Mouse (Mus musculus) adrenal gland, adult 18-20 months (tissue): Measurements from ENCODE around the gene Cfd. TPM values are rescaled to one million over a fixed set of nuclear protein-coding genes. Genes with fewer than 3 reads are reported as not detected.

Source experiments
- DNase-seq, 2 experiments: peaks; one replicate each; pipeline ENCODE4 v3.0.0; 2021 to 2022; ENCODE audit warnings: low spot score in 2 of 2
- long read RNA-seq, 2 experiments: library from polyadenylated mRNA; stranded (forward); transcript quantifications; one replicate each; pipeline ENCODE4 v2.0.0; 2021
- total RNA-seq, 2 experiments: library from RNA; stranded (reverse); gene quantifications; 1 replicate in 1 of 2; 2 replicates in 1 of 2; pipeline ENCODE4 v1.2.3; 2021

Gene Cfd
- total RNA-seq: 1,000 to 10,000 TPM; 1,757 to 2,495 TPM
- long read RNA-seq, experiment 1, transcript Cfd-202 (5 exons, 871 nt): major isoform, 265 of 548 reads
- long read RNA-seq, experiment 1, transcript Cfd-201 (5 exons, 922 nt): minor isoform, 264 of 548 reads
- long read RNA-seq, experiment 1, partial matches to known transcripts: 11 of 548 reads
- long read RNA-seq, experiment 1, other reads (novel, unspliced or antisense): 8 of 548 reads
- long read RNA-seq, experiment 2, transcript Cfd-201 (5 exons, 922 nt): minor isoform, 1,347 of 3,147 reads
- long read RNA-seq, experiment 2, transcript Cfd-202 (5 exons, 871 nt): major isoform, 1,516 of 3,147 reads
- long read RNA-seq, experiment 2, partial matches to known transcripts: 225 of 3,147 reads
- long read RNA-seq, experiment 2, other reads (novel, unspliced or antisense): 59 of 3,147 reads

GRCm38 (mm10) chr10:79890670-79891069 is at the start of gene Cfd:
Gene Cfd, plus strand, starts transcription at chr10:79890853.
- no peak for DNase-seq

GRCm38 (mm10) chr10:79842322-79842721 is 48.3 kb upstream of the Cfd start:
- no peak for DNase-seq

- DNase-seq: no peak
These were observed 47.2 kb upstream of the Cfd start for GRCm38 (mm10) chr10:79843476-79843875.

GRCm38 (mm10) chr10:79846553-79846952 is 44.1 kb upstream of the Cfd start:
- DNase-seq: no peak

- DNase-seq: no peak
These were observed 40.6 kb upstream of the Cfd start for GRCm38 (mm10) chr10:79849941-79850628.

GRCm38 (mm10) chr10:79851653-79852052 is 39.0 kb upstream of the Cfd start:
- DNase-seq: no peak

GRCm38 (mm10) chr10:79852107-79852789 is 38.4 kb upstream of the Cfd start:
- peak in 1 of 2 experiments; percentile 29 for DNase-seq

- DNase-seq: peak in 1 of 2 experiments; percentile 26
These were observed 37.8 kb upstream of the Cfd start for GRCm38 (mm10) chr10:79852827-79853226.

- DNase-seq: peak; percentile 93 to 94
These were observed 37.3 kb upstream of the Cfd start for GRCm38 (mm10) chr10:79853392-79853791.

- DNase-seq: peak; percentile 97
These were observed 36.5 kb upstream of the Cfd start, which contains the start of gene Ptbp1 for GRCm38 (mm10) chr10:79853860-79854795. Gene Ptbp1, plus strand, starts transcription at chr10:79854427.

- peak; percentile 65 to 70 for DNase-seq
These were observed 35.7 kb upstream of the Cfd start for GRCm38 (mm10) chr10:79854801-79855541.

- DNase-seq: peak in 1 of 2 experiments; percentile 37
These were observed 35.0 kb upstream of the Cfd start for GRCm38 (mm10) chr10:79855558-79856184.

GRCm38 (mm10) chr10:79856280-79856679 is 34.4 kb upstream of the Cfd start:
- DNase-seq: no peak

- DNase-seq: no peak
These were observed 33.8 kb upstream of the Cfd start for GRCm38 (mm10) chr10:79856704-79857451.

- DNase-seq: peak in 1 of 2 experiments; percentile 69
These were observed 33.2 kb upstream of the Cfd start for GRCm38 (mm10) chr10:79857452-79857811.

- no peak for DNase-seq
These were observed 32.8 kb upstream of the Cfd start for GRCm38 (mm10) chr10:79857894-79858293.

- peak in 1 of 2 experiments; percentile 53 for DNase-seq
These were observed 32.1 kb upstream of the Cfd start for GRCm38 (mm10) chr10:79858416-79859074.

- DNase-seq: no peak
These were observed 31.5 kb upstream of the Cfd start for GRCm38 (mm10) chr10:79859116-79859515.
